Mouse (Mus musculus) layer of hippocampus, adult 18-20 months (tissue): ENCODE results near the gene Scand1. TPM values are rescaled to one million over a fixed set of nuclear protein-coding genes. Genes with fewer than 3 reads are reported as not detected.

ENCODE experiments used
- DNase-seq, 2 experiments: peaks; one replicate each; pipeline ENCODE4 v3.0.0; 2022; ENCODE audit warnings: low spot score in 2 of 2
- long read RNA-seq: library from polyadenylated mRNA; stranded (forward); transcript quantifications from one replicate; pipeline ENCODE4 v2.0.0, GENCODE M21; 2021
- total RNA-seq, 2 experiments: library from RNA; stranded (reverse); gene quantifications; 2 replicates each; pipeline ENCODE4 v1.2.3; 2021

Scand1 gene
- total RNA-seq = 10 to 100 TPM; 91.6 to 95.1 TPM
- long read RNA-seq, transcript Scand1-201 (2 exons, 759 nt) = major isoform, 22 of 49 reads
- long read RNA-seq, partial matches to known transcripts = 0 of 49 reads
- long read RNA-seq, other reads (novel, unspliced or antisense) = 27 of 49 reads

DNA sequence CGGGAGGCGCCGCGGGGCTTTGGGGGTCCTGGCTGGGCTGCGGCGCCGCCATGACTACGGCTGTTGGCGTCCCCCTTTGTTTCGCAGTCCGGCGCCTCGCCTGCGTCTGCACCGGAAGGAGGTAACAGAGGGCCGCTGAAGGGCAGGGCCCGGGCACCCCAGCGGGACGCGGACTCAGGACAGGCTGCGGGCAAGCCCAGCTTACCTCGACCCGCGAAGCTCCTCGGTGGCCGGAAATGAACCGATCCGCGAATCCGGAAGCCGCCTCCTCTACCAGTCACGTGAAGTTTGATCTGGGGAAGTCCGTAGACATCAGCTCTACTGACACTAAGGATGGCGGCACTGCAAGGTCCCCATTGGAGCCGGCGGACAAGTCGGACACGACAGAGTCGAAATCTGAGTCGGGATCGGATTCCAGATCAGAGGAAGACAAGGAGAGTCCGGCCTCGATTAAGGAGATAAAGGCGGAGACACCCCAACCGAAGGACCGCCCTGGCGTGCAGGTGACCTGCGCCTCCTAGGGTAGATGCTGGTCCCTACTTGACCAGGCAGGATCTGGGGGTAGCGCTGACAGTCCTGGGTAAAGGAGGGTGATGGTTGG is at the start of gene Scand1, which contains the start of gene Cnbd2:
Gene Scand1, minus strand, starts transcription at position 408 of the 601 bp plus-strand sequence.
Gene Cnbd2, plus strand, starts transcription at position 3 of the 601 bp plus-strand sequence.
- DNase-seq = peak; percentile 77 to 89

- DNase-seq = peak in 1 of 2 experiments; percentile 47
These were observed 43.5 kb upstream of the Scand1 start for GRCm38 (mm10) chr2:156356031-156356430.

DNA sequence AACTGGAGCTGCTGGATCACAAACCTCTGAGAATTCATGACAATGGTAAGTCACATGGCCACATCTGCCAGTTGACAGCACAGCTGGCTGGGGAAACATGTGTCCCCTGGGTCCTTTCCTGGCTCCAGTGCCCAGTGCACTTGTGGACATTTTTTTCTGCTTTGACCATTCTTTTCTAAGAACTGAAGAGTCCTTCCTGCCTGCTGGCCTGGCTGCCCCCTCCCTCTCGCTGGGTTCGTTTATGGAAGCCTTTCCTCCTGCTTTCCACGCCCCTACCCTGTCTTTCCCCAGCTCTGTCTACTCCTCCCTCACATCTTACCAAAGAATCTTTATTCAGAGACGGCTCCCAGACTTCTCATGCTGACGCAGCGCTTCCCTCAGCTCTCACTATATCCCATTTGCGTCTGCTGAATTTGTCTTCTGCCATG is 40.8 kb upstream of the Scand1 start:
- DNase-seq = no peak

- no peak for DNase-seq
These were observed 40.1 kb upstream of the Scand1 start for GRCm38 (mm10) chr2:156352413-156353165.

DNA sequence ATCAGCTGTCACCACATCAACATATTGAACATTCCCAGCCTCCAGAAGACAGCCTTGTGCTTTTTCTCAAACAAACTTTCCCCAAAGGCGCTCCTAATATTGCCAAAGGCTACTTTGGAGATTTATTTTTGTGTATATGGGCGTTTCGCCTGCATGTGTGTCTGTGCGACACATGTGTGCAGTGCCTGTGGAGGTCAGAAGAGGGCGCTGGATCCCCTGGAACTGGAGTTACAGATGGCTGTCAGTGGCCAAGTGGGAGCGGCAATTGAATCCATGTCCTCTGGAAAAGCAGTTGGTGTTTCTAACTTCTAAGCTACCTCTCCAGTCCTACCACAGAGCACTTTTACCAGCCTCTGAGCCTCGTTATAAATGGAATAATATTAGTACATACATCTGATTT is 38.7 kb upstream of the Scand1 start:
- no peak for DNase-seq

DNA sequence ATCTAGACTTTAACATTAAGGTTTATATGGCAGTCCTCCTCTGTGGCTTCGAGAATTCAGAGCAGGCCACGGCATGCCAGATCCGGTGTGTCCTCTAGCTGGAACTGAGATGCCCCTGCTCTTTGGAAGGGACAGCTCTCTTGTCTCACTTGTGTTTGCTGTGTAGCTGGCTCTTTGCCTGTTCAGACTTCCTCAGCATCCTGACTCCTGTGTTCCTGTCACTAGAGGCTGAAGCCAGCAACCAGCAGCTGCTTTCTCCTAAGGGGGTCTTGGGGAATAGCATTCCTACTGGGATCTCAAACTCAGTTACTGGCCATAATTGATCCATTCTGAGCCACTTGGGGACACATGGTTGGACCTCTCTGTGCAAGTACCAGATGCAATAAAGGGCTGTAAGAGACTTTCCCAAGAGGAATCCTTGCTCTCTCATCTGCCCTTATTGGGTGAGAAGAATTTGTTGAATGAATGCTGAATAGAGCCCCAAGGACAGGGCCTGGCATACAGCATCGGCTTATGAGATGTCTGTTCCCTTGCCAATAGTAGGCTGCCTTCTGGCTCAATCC is 36.9 kb upstream of the Scand1 start:
- DNase-seq = no peak

DNA sequence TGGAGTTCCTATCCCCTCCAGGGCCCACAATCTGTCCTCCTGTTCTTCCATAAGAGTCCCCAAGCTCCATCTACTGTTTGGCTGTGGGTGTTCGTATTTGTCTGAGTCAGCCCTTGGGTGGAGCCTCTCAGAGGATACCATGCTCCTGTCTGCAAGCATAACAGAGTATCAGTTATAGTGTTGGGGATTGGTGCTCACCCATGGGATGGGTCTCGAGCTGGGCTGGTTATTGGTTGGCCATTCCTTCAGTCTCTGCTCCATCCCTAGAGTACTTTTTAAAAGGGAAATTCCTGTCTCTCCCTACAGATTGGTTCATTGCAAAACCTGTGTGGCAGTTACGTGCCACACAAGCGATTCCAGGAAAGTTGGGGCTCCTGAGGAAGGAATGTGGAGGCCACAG is 36.3 kb upstream of the Scand1 start:
- no peak for DNase-seq

DNA sequence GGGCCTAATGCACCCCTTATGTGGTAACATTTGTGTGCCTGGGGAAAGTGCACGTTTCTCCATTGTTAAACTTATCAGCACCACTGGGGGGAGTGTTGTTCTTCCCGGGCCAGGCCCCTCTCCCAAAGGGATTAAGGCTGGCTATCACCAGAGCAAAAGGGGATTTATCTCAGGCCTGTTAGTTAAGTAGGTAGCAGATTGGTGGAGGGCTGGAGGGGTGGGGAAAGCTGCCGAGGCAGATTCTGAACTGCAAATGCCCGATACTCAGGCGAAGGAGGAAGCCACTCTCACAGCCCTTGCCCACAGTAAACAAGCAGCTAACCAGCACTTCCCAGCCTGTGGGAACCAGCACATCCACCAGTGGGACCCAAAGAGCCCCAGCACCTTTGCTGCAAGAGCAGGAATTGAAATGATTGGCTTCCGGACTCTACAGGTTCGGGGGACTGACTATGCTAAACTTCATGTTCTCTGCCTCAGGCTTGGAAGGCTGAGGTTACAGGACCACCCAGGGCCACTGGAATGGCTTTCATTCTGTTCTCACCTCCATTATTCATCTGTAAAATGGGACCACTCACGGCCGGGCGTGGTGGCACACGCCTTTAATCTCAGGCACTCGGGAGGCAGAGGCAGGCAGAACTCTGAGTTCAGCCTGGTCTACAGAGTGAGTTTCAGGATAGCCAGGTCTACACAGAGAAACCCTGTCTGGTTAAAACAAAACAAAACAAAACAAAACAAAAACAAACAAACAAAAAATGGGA is 32.5 kb upstream of the Scand1 start:
- peak in 1 of 2 experiments; percentile 49 for DNase-seq

DNA sequence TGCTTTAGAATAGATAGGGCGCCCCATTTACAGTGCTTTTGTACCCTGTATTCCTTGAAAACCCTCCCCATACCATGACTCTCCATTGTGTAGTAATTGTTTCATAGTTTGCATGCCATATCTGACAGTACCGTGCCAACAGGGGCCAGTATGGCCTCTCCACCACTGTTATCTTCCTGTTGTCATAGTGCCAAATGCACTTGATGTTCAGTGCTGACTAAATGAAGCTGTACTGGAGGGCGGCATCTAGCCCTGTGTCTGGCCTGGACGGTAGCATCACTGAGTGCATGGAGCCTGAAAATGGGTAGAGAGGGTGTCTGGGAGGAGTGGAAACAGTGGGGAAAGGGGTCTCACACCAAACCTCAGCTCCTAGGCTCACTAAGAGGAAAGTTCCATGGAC is 27.6 kb upstream of the Scand1 start:
- no peak for DNase-seq

GRCm38 (mm10) chr2:156331446-156331965 is 19.0 kb upstream of the Scand1 start:
- DNase-seq = no peak

- DNase-seq = no peak
These were observed 18.2 kb upstream of the Scand1 start for GRCm38 (mm10) chr2:156330681-156331080.

GRCm38 (mm10) chr2:156324681-156325080 is 12.2 kb upstream of the Scand1 start:
- DNase-seq = no peak

GRCm38 (mm10) chr2:156324116-156324588 is 11.6 kb upstream of the Scand1 start:
- peak; percentile 50 to 61 for DNase-seq

- no peak for DNase-seq
These were observed 9.0 kb upstream of the Scand1 start for GRCm38 (mm10) chr2:156321538-156321937.

DNA sequence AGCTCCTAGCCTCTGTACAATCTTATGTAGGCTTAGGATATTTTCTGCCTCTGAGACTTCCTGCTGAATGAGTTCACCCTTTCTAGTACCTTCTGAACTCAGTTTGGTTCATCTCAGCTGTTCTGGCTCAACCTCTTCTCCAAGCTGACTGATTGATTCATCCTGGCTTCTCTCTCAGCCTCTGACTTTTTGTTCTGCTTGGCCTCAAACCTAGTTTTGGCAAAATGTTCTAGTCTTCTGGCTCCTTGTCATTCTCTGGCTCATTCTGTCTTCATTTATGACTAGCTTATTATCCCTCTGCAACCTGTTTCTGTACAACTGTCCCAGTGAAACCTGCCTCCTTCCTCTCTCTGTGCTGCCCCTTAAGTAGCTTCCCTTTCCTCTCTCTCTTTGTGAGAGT is 6.0 kb upstream of the Scand1 start:
- no peak for DNase-seq

GRCm38 (mm10) chr2:156314811-156315210 is 2.3 kb upstream of the Scand1 start:
- DNase-seq = no peak

DNA sequence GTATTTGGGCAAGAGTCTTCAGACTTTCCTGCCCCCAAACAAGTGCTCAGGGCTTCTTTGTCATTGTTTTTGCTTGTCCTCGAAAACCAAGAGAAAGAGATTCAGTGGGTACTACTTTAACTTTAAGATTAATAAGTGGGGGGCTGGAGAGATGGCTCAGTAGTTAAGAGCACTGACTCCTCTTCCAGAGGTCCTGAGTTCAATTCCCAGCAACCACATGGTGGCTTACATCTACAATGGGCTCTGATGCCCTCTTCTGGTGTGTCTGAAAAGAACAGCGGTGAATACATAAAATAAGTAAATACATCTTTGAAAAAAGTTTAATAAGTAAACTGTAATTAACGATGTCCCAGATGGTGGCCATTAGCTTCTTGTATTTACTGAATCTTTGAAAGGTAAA is 649 bp upstream of the Scand1 start:
- no peak for DNase-seq

- peak; percentile 34 to 52 for DNase-seq
These were observed 638 bp downstream of the Scand1 start for GRCm38 (mm10) chr2:156311841-156312291.

- no peak for DNase-seq
These were observed 1.1 kb downstream of the Scand1 start for GRCm38 (mm10) chr2:156311441-156311840.

- no peak for DNase-seq
These were observed 1.6 kb downstream of the Scand1 start for GRCm38 (mm10) chr2:156310945-156311344.

DNA sequence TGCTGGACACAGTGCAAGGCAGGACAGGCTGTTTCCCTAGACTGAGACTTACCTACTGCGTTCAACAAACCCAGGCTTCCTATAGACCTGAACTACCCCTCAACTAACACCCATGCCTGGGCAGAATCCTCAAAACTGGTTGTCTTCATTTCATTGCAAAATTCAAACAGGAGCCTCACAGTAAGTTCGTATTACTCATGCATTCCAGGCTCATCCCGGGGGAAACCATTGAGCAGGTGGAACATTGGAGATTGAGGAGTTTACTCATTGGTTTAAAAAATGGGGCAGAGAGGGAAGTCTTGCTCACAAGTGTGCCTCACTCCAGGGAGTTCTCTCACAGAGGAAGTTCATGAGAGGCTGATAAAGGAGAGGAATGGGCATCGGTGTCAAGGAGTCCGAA is 2.0 kb downstream of the Scand1 start:
- no peak for DNase-seq
